Mouse (Mus musculus): ENCODE data around the gene Dst.
"Not testable (repeated sequence)": the region's sequence is repeated elsewhere in the genome, so short reads cannot be mapped to it uniquely, and the experiment has no call there.

Dst gene

DNA sequence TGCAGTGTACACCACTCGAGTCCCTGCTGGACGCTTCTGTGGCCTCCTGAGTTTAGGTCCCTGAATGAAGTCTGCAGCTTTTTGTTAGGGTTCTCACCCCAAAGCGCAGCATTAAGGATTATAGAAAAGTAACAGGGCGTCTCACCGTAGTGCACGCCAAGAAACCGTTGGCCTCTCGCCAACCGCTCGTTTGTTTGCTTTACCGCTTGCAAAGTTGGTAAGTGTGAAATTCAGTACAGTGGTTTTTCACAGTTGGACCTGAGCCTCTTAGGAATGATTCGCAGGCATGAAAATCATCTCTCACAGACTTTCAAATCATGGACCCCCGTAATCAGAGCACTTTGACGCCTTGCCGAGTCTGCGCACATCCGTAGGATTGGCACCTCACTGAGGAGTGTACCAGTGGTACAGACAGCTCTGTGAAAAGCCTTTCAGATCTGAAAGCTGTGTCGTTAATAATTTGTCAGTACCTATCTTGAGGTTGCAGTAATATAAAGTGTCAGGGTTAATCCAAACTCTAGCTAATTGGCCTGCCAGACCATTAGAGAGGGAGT is 390.7 kb downstream of the Dst start:
- DNase-seq (ENCODE audit: low read depth): no peak

DNA sequence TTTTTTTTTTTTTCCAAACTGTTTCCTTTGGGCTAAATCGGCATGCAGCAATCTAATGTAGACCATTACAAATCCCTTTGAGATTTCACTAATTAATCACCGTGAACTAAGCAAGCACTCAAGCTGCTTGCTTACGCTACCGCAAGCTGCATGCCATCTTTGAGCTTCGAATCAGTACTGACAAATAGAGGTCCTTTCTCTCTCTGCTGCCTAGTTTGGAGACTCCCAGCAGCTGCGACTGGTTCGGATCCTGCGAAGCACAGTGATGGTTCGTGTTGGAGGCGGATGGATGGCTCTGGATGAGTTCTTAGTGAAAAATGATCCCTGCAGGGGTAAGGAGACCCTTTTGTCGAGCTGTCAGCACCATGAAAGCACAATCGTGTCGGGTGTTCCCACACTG is 391.5 kb downstream of the Dst start:
- no peak for DNase-seq (ENCODE audit: low read depth)

DNA sequence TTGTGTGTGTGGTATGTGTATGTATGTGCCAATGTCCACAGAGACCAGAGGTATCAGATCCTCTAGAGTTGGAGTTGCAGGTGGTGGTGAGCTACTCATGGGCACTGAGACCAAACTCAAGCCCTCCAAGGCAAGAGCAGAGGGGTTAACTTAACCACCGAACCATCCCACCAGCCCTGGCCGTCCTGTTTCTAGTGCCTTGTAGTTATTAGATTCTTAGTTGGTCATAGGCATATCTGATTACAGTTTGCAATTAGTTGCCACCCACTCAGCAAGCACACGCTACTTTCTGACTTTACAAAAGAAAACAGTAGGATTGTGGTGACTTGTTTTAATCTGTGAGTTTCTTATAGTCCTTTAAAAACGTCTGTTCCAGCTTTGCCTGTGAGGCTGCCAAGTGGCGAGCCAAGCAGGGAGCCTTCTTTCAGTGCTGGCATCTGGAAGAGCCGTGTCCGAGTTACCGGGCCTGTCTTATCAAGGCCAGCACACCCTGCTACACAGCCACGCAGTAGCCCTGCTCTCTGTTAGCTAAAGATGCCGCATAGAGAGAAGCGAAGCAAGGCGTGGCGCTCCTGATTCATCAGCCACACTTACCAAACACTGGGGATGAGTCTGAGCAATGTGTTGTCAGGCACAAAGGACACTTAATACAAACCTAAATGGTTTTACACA is 392.4 kb downstream of the Dst start:
- no peak for DNase-seq (ENCODE audit: low read depth)

DNA sequence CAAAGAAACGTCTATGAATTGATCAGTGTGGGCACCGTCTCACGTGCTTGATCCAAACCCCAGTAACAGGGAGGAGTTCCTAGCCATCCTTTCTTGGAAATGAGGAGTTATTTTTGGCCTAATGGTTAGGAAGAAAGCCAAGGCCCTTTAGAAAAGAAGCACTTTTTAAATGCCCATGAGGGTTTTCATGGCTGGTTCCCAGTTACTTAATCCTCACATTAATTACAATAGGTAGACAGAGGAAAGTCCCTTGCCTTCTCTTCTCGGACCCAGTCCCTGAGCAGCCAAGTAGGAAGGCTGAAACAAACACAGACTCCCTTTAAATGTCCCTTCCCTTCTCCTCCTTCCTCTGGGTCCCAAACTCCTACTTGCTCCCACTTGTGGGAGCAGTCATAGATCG is 396.2 kb downstream of the Dst start:
- no peak for DNase-seq (ENCODE audit: low read depth)

DNA sequence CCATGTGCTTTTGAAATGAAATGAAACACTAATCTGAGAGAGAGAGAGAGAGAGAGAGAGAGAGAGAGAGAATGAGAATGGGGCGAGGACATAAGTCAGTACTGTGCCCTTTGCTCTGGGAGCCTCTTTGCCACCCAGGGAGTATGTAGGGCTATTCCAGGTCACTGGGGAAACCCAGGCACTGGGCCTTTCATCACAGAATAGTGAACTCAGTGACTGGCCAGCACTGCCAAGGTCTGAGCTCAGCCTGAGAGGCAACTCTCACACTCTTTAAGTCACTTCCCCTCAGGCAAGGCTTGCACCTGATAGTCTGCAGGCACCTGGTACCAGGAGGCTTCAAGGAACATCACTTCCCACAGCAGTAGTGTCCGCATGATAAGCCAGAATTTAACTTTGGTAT is 398.7 kb downstream of the Dst start:
- no peak for DNase-seq (ENCODE audit: low read depth)

DNA sequence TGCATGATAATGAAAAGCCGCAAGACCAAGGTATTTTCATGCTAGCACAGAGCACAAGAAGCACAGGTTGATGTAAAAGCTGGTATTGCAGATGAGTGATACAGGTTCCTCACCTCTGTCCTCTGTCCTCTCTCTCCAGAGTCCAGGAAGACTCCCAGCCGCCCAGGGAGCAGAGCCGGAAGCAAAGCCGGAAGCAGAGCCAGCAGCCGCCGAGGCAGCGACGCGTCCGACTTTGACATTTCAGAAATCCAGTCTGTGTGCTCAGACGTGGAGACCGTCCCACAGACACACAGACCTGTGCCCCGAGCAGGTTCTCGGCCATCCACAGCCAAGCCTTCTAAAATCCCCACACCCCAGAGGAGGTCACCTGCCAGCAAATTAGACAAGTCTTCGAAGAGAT is 399.2 kb downstream of the Dst start:
- DNase-seq (ENCODE audit: low read depth): no peak

DNA sequence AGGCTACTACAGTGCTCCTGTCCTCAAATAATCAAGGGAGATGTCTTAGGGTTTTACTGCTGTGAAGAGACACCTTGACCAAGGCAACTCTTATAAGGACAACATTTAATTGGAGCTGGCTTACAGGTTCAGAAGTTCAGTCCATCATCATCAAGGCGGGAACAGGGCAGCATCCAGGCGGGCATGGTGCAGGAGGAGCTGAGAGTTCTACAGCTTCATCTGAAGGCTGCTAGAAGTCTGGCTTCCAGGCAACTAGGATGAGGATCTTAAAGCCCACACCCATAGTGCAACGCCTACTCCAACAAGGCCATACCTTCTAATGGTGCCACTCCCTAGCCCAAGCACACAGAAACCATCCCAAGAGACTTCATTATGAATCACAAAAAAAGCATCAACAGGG is 400.8 kb downstream of the Dst start:
- DNase-seq (ENCODE audit: low read depth): not testable (repeated sequence)

DNA sequence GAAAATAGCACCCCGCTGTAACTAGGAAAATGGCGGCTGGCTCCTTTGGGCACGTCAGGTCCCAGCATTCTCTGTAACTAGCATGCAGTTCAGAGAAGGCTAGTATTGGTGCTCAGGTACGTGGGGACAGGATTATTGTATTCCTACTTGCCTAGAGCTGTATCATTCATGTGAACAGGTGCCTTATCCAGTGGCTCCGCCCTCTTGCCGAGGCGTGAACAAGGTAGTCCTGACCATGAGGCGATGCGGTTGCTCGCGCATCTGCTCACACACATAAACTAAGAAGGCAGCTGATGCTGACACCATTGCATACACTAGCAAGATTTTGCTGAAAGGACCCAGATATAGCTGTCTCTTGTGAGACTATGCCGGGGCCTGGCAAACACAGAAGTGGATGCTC is 401.4 kb downstream of the Dst start:
- DNase-seq (ENCODE audit: low read depth): no peak

DNA sequence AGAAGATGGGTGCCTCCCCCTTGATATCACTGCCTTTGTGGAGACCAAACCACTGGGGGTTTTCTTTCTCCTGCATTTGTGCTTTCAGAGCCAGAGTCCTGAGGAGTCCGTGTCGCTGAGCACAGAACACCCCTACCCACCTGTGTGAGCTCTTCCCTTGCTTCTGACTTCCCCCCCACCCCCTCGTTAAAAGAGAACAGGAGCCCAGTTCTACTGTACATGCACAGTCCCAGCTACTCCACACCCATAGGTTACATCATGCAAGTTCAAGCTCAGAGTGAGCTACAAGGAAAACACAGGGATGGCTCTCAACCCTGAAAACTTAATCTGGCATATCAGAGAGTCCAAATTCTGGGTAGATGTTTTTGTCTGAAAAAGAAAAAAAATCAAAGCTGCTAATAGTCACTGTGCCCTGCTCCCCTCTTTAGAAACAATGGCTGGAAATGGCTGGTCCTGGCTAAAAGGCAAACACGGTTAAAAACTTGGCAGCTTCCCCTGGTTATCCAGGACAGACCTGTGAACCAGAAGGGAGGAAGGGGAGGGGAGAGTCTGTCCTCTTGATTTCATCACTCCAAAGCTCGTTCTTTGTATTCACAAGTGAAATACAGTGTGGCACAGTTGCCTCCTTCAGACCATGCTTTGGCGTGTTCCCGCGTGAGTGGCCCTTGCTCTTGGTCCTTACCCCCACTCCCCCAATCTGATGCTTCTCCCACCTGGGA is 402.7 kb downstream of the Dst start:
- no peak for DNase-seq (ENCODE audit: low read depth)

DNA sequence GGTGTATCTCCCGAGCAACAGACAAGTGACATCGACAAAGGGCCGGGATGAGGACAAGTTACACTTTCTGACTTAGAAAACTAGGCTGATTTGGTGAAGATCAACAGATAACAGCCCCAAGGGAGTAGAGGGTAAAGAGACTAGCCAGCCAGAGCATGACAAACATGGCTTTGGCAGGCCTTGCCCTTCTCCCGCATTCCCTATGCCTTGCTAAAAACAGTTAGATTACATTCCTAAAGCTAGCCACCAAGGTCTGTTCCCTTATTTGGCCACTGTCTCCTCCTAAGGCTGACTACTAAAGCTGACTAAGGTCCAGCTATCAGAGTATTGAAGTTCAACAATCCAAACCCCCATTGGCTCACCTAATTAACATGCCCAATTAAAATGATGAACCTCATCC is 404.8 kb downstream of the Dst start:
- no peak for DNase-seq (ENCODE audit: low read depth)

DNA sequence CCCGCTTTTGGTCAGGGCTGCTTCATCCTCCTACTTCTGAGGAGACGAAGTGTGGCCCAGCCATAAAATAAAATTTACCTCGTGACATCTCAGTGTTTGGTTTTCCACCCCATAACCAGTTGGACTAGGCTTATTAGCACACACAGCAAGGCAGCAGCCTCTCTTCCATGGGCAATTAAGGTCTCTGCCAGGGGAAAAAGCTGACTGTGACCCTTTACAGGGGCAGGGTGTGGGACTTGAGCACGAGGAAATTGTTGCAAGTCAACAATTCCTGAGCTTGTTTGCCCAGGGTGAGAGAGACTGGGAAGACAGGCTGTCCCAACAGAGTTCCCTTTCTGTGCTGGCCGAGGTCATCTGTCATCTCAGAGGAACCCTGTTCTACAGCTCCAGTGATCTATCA is 407.4 kb downstream of the Dst start:
- DNase-seq (ENCODE audit: low read depth): no peak

DNA sequence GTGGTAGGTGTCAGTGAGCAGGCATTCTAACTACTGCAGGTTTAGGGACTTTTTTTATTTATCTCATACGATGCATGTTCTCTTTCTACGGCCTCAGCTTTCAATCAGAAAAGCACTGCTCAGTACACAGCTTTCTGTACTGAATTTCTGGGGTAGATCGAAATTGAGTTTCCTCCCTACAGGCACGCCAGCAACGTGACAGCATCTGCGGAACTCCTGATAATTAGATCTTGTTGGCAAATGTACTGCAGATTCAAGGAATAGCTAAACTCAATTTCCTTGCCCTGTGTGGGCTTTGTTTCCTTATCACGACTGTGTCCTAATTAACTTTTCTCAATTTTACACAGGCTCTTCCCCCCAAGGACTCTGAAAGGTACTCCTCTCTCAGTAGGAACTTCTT is 416.2 kb downstream of the Dst start:
- no peak for DNase-seq (ENCODE audit: low read depth)

DNA sequence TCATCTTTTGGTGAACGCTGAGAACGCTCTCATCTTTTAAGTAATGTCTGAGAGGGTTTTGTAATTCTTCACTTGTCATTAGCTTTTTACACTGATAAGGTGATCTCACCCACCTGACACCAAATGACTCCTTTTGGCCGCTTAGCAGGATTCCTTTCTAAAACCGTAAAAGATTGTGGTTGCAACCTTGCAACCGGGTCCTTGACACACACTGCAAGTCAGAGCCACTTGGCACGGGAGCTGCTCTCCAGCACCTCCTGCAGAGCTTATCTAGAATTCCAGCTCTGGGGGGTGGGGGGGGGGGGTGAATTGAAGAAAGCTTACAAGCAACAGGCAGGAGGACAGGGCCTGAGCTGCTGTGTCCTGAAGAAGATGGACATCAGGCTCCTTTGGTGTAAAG is 420.6 kb downstream of the Dst start:
- DNase-seq (ENCODE audit: low read depth): no peak

DNA sequence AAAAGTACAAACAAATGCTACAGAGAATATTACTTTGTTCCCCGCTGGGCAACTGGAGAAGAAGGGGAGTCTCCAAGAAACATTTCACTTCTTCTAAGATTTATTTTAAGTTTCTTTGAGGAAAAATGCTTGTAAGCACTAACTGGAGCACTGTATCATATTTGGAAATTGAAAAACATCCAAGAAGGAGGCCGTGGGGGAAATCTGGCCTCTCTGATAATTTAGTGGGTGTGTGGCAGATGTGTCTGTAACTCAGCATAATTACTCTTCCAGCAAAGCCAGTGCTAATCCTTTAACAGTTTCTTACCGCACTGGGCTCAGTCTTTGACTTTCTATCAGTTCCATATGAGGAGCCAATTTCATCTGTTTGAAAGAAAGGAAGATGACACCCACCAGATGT is 423.7 kb downstream of the Dst start:
- DNase-seq (ENCODE audit: low read depth): no peak
